Mouse (Mus musculus) neural tube, embryonic 12.5 days (tissue): ENCODE measurements around the gene Mei4. TPM values are rescaled to one million over a fixed set of nuclear protein-coding genes. Genes with fewer than 3 reads are reported as not detected.

ENCODE experiments used
- ATAC-seq: fragments of 200-750 bp; cut with Nextera tagmentation; 2 replicates; pipeline ENCODE4 v1.8.0; 2017; ENCODE audit warnings: low read depth, mild to moderate bottlenecking, moderate TSS enrichment, moderate library complexity; ENCODE audit not compliant: low FRiP score
- H3K27ac ChIP-seq: fragments of 300-500 bp; sonication (generic); 2 replicates; pipeline ENCODE4 v1.5.1; 2016
- H3K27me3 ChIP-seq: fragments of 300-500 bp; sonication (generic); replicated peaks from 2 replicates; pipeline ENCODE4 v1.6.1; 2016; ENCODE audit warnings: mild to moderate bottlenecking
- H3K36me3 ChIP-seq: fragments of 300-500 bp; sonication (generic); 2 replicates; pipeline ENCODE4 v1.6.1; 2016; ENCODE audit warnings: mild to moderate bottlenecking
- H3K4me1 ChIP-seq: fragments of 300-500 bp; sonication (generic); 2 replicates; pipeline ENCODE4 v1.6.1; 2016
- H3K4me2 ChIP-seq: fragments of 300-500 bp; sonication (generic); replicated peaks from 2 replicates; pipeline ENCODE4 v1.6.1; 2016; ENCODE audit warnings: mild to moderate bottlenecking
- H3K4me3 ChIP-seq: fragments of 300-500 bp; sonication (generic); 2 replicates; pipeline ENCODE4 v1.5.1; 2016
- H3K9ac ChIP-seq: fragments of 300-500 bp; sonication (generic); 2 replicates; pipeline ENCODE4 v1.6.1; 2016; ENCODE audit warnings: mild to moderate bottlenecking
- H3K9me3 ChIP-seq: fragments of 300-500 bp; sonication (generic); 2 replicates; pipeline ENCODE4 v1.6.1; 2016; ENCODE audit warnings: mild to moderate bottlenecking
- WGBS: fragments of 180-500 bp; shearing (Covaris S2); methylation state at CpG from one replicate; pipeline ENCODE4 v1.1.7; 2016; 5-methylcytosine and 5-hydroxymethylcytosine counted together
- polyA plus RNA-seq: library from polyadenylated mRNA; unstranded; fragments of >200 nt; fragmentation: Nextera tagmentation; extraction: Ambion mirVana; gene quantifications from 2 replicates; pipeline ENCODE4 v1.2.1, GENCODE M21; 2016

The Mei4 gene
- polyA plus RNA-seq: 0.42 and 0.66 TPM in 2 replicates

GRCm38 (mm10) chr9:81863181-81863887 is at the start of gene Mei4:
Gene Mei4, plus strand, starts transcription at chr9:81863670.
- peak within 1 kb of the TSS; percentile 82 for H3K4me2 ChIP-seq
- peak within 1 kb of the TSS; percentile 49 for H3K4me3 ChIP-seq
- no peaks in the 10 kb centered on the region for H3K36me3 ChIP-seq
- H3K27me3 ChIP-seq: no peaks in the 10 kb centered on the region; the same call in 1 of the 2 replicates
- 4% methylated on average over 32 of the region's 32 CpGs for WGBS
- no peak within 1 kb of the TSS for H3K27ac ChIP-seq
- peak; percentile 99 for ATAC-seq
- H3K9me3 ChIP-seq: no peaks in the 10 kb centered on the region
- peak within 1 kb of the TSS; percentile 40; the same call in 1 of the 2 replicates for H3K9ac ChIP-seq
- H3K4me1 ChIP-seq: no peaks in the 10 kb centered on the region

- no peaks in the 10 kb centered on the region for H3K9me3 ChIP-seq
- ATAC-seq: no peak
- 98% methylated on average over 1 of the region's 1 CpGs for WGBS
Measured at GRCm38 (mm10) chr9:81819715-81820373, 43.6 kb upstream of the Mei4 start.

GRCm38 (mm10) chr9:81827560-81827959 is 35.9 kb upstream of the Mei4 start:
- Histone ChIP-seq H3K4me3 (no peak overlapping the region), H3K4me2 (no peak overlapping the region), H3K36me3 (no peaks in the 10 kb centered on the region), H3K27ac (no peak overlapping the region), H3K9me3 (no peaks in the 10 kb centered on the region), H3K9ac (no peak overlapping the region), H3K27me3 (no peaks in the 10 kb centered on the region), H3K4me1 (no peaks in the 10 kb centered on the region)
- 92% methylated on average over 2 of the region's 2 CpGs for WGBS
- no peak for ATAC-seq

More at GRCm38 (mm10) chr9:81819715-81820373, 43.6 kb upstream of the Mei4 start:
- Histone ChIP-seq H3K4me3 (no peak overlapping the region), H3K9ac (no peak overlapping the region), H3K36me3 (no peaks in the 10 kb centered on the region), H3K4me2 (no peak overlapping the region), H3K4me1 (no peaks in the 10 kb centered on the region), H3K27ac (no peak overlapping the region), H3K27me3 (no peaks in the 10 kb centered on the region)

DNA sequence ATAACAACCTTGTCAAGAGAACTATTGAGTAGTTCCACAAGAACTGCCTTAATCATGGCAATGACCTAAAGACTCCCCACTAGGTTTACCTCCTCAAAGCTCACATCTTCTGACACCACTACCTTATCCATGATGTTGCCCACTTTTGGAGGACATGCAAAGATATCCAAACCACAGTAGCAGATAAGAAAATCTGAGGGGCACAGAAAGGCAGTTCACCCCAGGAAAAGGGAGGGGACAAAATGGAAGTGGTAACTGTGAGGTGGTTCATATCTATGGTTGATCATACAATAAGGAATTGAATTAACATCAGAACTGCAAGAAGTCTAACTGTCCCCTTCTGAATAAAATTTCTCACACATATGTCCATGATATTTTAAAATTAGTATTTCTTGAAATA is 29.4 kb upstream of the Mei4 start:
- Histone ChIP-seq H3K27ac (no peak overlapping the region), H3K27me3 (no peaks in the 10 kb centered on the region), H3K9me3 (no peaks in the 10 kb centered on the region), H3K4me1 (no peaks in the 10 kb centered on the region), H3K36me3 (no peaks in the 10 kb centered on the region), H3K4me2 (no peak overlapping the region), H3K9ac (no peak overlapping the region), H3K4me3 (no peak overlapping the region)
- ATAC-seq: no peak

DNA sequence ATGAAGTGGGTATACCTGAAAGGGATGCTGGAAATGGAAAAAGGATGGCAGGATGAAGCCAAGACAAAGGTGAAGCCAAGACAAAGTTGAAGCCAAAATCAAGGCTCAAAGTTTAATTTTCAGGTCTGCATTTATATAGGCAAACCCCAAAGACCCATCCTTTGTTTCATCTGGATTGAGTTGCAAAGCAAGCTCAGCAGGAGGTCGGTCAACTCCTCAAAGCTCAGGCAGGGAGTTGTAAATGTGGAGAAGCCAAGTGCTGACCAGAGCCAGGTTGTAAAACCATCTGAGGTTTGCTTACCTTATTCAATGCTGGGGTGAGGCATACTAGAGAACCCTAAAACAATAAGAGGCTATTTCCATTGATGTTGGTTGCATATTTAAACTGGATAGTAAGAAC is 4.6 kb upstream of the Mei4 start:
- H3K9me3 ChIP-seq: no peaks in the 10 kb centered on the region
- 13% methylated on average over 1 of the region's 1 CpGs for WGBS
- H3K36me3 ChIP-seq: no peaks in the 10 kb centered on the region
- no peak for ATAC-seq
- H3K4me2 ChIP-seq: no peak overlapping the region
- no peak overlapping the region for H3K27ac ChIP-seq
- H3K4me3 ChIP-seq: no peak overlapping the region
- H3K27me3 ChIP-seq: no peaks in the 10 kb centered on the region; the same call in 1 of the 2 replicates
- no peak overlapping the region for H3K9ac ChIP-seq
- no peaks in the 10 kb centered on the region for H3K4me1 ChIP-seq

GRCm38 (mm10) chr9:81863888-81864234 is 391 bp downstream of the Mei4 start:
- ATAC-seq: no peak; the same call in 1 of the 2 replicates
- H3K27me3 ChIP-seq: no peaks in the 10 kb centered on the region; the same call in 1 of the 2 replicates
- peak overlapping the region; percentile 82 for H3K4me2 ChIP-seq
- 23% methylated on average over 13 of the region's 13 CpGs for WGBS
- peak overlapping the region; percentile 49 for H3K4me3 ChIP-seq
- no peak overlapping the region for H3K27ac ChIP-seq
- H3K9me3 ChIP-seq: no peaks in the 10 kb centered on the region
- H3K36me3 ChIP-seq: no peaks in the 10 kb centered on the region
- 0 out of 2 replicates have a peak overlapping the region, but pooled peaks have one; percentile 38 for H3K9ac ChIP-seq
- no peaks in the 10 kb centered on the region for H3K4me1 ChIP-seq

- no peak overlapping the region for H3K27ac ChIP-seq
- H3K36me3 ChIP-seq: no peaks in the 10 kb centered on the region
- no peak overlapping the region for H3K9ac ChIP-seq
- H3K4me2 ChIP-seq: no peak overlapping the region
- no peak overlapping the region for H3K4me3 ChIP-seq
- 79% methylated on average over 2 of the region's 2 CpGs for WGBS
- H3K9me3 ChIP-seq: no peaks in the 10 kb centered on the region
- no peak for ATAC-seq
- no peaks in the 10 kb centered on the region; the same call in 1 of the 2 replicates for H3K27me3 ChIP-seq
- no peaks in the 10 kb centered on the region for H3K4me1 ChIP-seq
Measured at GRCm38 (mm10) chr9:81866032-81866431, 2.6 kb downstream of the Mei4 start.

DNA sequence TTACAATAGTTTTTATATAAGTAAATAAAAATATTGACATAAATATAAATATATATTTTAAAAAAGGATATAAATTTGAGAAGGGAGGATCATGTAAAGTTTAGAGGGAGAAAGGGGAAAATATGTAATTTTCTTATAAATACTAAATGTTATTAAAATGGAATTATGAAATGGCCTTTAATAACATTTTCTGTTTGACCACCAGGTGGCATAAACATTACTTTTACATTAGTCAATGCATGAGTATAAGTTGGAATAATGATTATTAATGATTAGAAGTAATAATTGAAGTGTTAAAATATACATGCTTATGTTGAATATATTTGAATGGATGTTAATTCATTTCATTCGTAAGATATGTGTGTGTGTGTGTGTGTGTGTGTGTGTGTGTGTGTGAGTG is 58.0 kb downstream of the Mei4 start:
- Histone ChIP-seq H3K9me3 (no peaks in the 10 kb centered on the region), H3K27me3 (no peaks in the 10 kb centered on the region), H3K4me3 (no peak overlapping the region), H3K27ac (no peak overlapping the region), H3K4me1 (no peaks in the 10 kb centered on the region), H3K4me2 (no peak overlapping the region), H3K9ac (no peak overlapping the region), H3K36me3 (no peaks in the 10 kb centered on the region)
- no peak for ATAC-seq
- WGBS: 88% methylated on average over 1 of the region's 1 CpGs

DNA sequence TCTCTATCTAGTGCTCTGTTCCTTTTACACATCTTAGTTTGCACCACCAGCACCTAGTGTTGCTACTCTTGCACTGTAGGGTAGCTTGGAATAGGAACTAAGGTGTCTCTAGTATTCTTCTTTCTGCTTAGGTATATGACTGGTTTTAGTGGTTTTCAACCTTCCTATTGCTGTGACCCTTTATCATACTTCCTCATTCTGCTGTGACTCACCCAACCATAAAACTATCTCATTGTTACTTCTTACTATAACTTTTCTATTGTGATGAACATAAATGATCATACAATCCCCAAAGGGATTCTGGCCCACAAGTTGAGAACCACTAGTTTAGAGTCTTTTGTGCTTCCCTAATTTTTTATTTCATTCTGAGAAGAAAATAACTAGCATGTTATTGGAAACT is 61.3 kb downstream of the Mei4 start:
- H3K9me3 ChIP-seq: no peaks in the 10 kb centered on the region
- H3K4me1 ChIP-seq: no peaks in the 10 kb centered on the region
- no peaks in the 10 kb centered on the region for H3K27me3 ChIP-seq
- no peak for ATAC-seq
- H3K4me3 ChIP-seq: no peak overlapping the region
- no peak overlapping the region for H3K27ac ChIP-seq
- no peaks in the 10 kb centered on the region for H3K36me3 ChIP-seq
- H3K9ac ChIP-seq: no peak overlapping the region
- no peak overlapping the region for H3K4me2 ChIP-seq

DNA sequence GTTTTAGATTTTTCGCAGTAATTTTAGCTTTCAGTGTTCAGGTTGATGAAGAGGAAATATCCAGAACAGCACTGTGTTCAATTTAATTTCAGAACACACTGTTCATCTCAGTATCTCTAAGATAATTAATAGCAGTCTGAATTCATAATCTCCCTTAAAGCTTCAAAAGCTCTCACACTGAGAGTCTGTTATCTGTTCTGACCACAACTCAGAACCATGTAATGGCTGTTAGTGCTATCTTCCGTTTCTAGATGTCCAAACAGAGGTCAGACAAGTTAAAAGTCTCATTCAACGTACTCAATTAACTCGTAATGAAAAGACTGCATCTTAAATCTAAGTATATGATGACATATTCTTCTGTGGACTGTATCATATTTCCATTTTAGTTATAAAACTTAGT is 77.1 kb downstream of the Mei4 start:
- H3K27me3 ChIP-seq: no peaks in the 10 kb centered on the region
- no peaks in the 10 kb centered on the region for H3K36me3 ChIP-seq
- no peaks in the 10 kb centered on the region for H3K4me1 ChIP-seq
- ATAC-seq: no peak
- H3K9me3 ChIP-seq: no peaks in the 10 kb centered on the region
- 86% methylated on average over 4 of the region's 4 CpGs for WGBS
- no peak overlapping the region for H3K27ac ChIP-seq
- H3K4me3 ChIP-seq: no peak overlapping the region
- no peak overlapping the region for H3K4me2 ChIP-seq
- H3K9ac ChIP-seq: no peak overlapping the region

DNA sequence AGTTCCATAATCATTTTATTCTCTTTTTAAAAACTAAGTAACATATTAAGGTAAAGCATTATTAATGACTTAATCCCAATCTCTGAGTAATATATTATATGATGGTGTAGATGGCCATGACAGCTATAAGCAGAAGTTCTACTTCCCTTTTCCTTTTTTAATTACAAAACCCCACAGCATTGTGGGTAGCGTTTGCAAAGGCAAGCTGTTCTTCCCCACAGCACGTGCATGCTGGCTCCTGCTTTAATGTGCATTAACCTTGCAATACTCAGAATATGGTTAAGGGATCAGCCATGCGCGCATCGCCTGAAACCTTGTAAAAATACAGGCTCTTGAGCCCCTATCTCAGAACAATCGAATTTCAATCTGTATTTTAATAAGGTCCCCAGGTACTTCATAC is 82.2 kb downstream of the Mei4 start:
- Histone ChIP-seq H3K4me3 (no peak overlapping the region), H3K36me3 (no peaks in the 10 kb centered on the region), H3K27ac (no peak overlapping the region), H3K9ac (no peak overlapping the region), H3K27me3 (no peaks in the 10 kb centered on the region), H3K4me1 (no peaks in the 10 kb centered on the region), H3K4me2 (no peak overlapping the region), H3K9me3 (no peaks in the 10 kb centered on the region)
- 82% methylated on average over 6 of the region's 6 CpGs for WGBS
- no peak for ATAC-seq

GRCm38 (mm10) chr9:81956858-81957257 is 93.4 kb downstream of the Mei4 start:
- no peaks in the 10 kb centered on the region for H3K4me1 ChIP-seq
- no peaks in the 10 kb centered on the region for H3K27me3 ChIP-seq
- H3K9me3 ChIP-seq: no peaks in the 10 kb centered on the region
- no peak overlapping the region for H3K9ac ChIP-seq
- H3K4me3 ChIP-seq: no peak overlapping the region
- H3K4me2 ChIP-seq: no peak overlapping the region
- H3K36me3 ChIP-seq: no peaks in the 10 kb centered on the region
- H3K27ac ChIP-seq: no peak overlapping the region
- ATAC-seq: no peak
- WGBS: 86% methylated on average over 3 of the region's 3 CpGs

GRCm38 (mm10) chr9:81957842-81958241 is 94.4 kb downstream of the Mei4 start:
- Histone ChIP-seq H3K9ac (no peak overlapping the region), H3K4me1 (no peaks in the 10 kb centered on the region), H3K27ac (no peak overlapping the region), H3K4me3 (no peak overlapping the region), H3K4me2 (no peak overlapping the region), H3K27me3 (no peaks in the 10 kb centered on the region), H3K9me3 (no peaks in the 10 kb centered on the region), H3K36me3 (no peaks in the 10 kb centered on the region)
- 74% methylated on average over 2 of the region's 2 CpGs for WGBS
- no peak for ATAC-seq
